Mouse (Mus musculus) G1E (cell line): ENCODE results near the gene Maml3. TPM values are rescaled to one million over a fixed set of nuclear protein-coding genes. Genes with fewer than 3 reads are reported as not detected.

Source experiments
- ATAC-seq: 2 replicates; pipeline ENCODE4 v1.8.0; 2016; ENCODE audit warnings: mild to moderate bottlenecking; ENCODE audit not compliant: insufficient number of reproducible peaks, poor library complexity, low FRiP score, severe bottlenecking; ENCODE audit errors: extremely low read depth
- DNase-seq: peaks from one replicate; pipeline ENCODE4 v3.0.0; 2012; ENCODE audit warnings: low spot score
- H3K27me3 ChIP-seq: 2 replicates; pipeline ENCODE4 v1.6.1; 2012; ENCODE audit warnings: mild to moderate bottlenecking, low read length, inconsistent platforms; ENCODE audit not compliant: insufficient read depth
- H3K36me3 ChIP-seq: replicated peaks from 2 replicates; pipeline ENCODE3; 2012; ENCODE audit warnings: mild to moderate bottlenecking, inconsistent platforms
- H3K4me1 ChIP-seq: 2 replicates; pipeline ENCODE4 v1.6.1; 2012; ENCODE audit warnings: low read depth, low read length, inconsistent platforms, mixed read lengths; ENCODE audit not compliant: insufficient read depth
- H3K4me3 ChIP-seq: 2 replicates; pipeline ENCODE4 v1.5.1; 2012; ENCODE audit warnings: low read depth, mild to moderate bottlenecking, inconsistent platforms, low read length, moderate library complexity, mixed read lengths
- H3K9me3 ChIP-seq: replicated peaks from 2 replicates; pipeline ENCODE4 v1.6.1; 2012; ENCODE audit warnings: inconsistent platforms
- CTCF ChIP-seq: IDR thresholded peaks from 2 replicates; pipeline ENCODE4 v1.5.1; 2012; ENCODE audit warnings: low read depth, low read length, inconsistent platforms, mixed read lengths
- GATA1 ChIP-seq: IDR thresholded peaks from 2 replicates; pipeline ENCODE4 v1.6.1; 2012; ENCODE audit warnings: borderline replicate concordance, low read length, inconsistent platforms, mixed read lengths
- GATA2 ChIP-seq: IDR thresholded peaks from 2 replicates; pipeline ENCODE4 v1.6.1; 2012; ENCODE audit warnings: low read depth, low read length, inconsistent platforms, borderline replicate concordance
- POLR2AphosphoS5 ChIP-seq: IDR thresholded peaks from 2 replicates; pipeline ENCODE4 v1.6.1; 2012; ENCODE audit warnings: low read depth, low read length, inconsistent platforms; ENCODE audit not compliant: insufficient replicate concordance
- TAL1 ChIP-seq: conservative IDR thresholded peaks from 2 replicates; pipeline ENCODE4 v1.6.1; 2012; ENCODE audit warnings: low read depth, low read length, inconsistent platforms, mixed read lengths
- polyA plus RNA-seq: library from polyadenylated mRNA; stranded (reverse); fragments of >175 nt; gene quantifications from 2 replicates; pipeline ENCODE4 v1.2.3, GENCODE M21; 2012
- total RNA-seq, 2 experiments: library from RNA; stranded (forward) in 1 of 2; stranded (reverse) in 1 of 2; fragments of 200-1000 nt in 1 of 2; fragments of >200 nt in 1 of 2; fragmentation: Nextera tagmentation in 1 of 2; gene quantifications; 2 replicates each; pipeline ENCODE4 v1.2.3; 2014 to 2017

The Maml3 gene
- total and polyA plus RNA-seq, 3 experiments = 0.01 to 0.49 TPM; not detected in 1

- H3K36me3 ChIP-seq = no peaks in the 10 kb centered on the region
- no peak for DNase-seq
- ATAC-seq = no peak
- H3K4me3 ChIP-seq = no peak overlapping the region
- H3K4me1 ChIP-seq = no peaks in the 10 kb centered on the region
- no peak for TF ChIP-seq GATA2
- no peak for TF ChIP-seq GATA1
- no peak for TF ChIP-seq POLR2AphosphoS5
- TF ChIP-seq CTCF = no peak
- no peak for TF ChIP-seq TAL1
- H3K9me3 ChIP-seq = no peaks in the 10 kb centered on the region
- no peaks in the 10 kb centered on the region for H3K27me3 ChIP-seq
Observed at GRCm38 (mm10) chr3:52016178-52016577, 88.7 kb downstream of the Maml3 start.

DNA sequence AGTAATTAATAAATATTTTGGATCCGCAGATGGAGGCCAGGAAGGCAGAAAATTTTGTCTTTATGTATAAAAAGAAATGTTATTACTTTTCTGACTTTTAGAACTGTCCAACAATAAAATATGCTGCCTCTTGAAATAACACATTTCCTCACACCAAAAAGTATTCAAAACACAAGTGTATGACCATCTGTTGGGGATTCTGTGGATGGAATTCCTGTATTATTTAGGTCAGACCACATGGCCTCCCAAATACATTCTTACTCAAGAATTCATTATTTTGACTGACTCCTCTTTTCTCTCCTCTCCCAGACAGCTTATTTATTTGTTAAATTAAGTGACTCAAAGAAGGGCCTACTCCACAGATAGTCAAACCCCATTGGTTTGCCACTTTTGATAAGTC is 89.3 kb downstream of the Maml3 start:
- H3K4me3 ChIP-seq = no peak overlapping the region
- ATAC-seq (no peak), DNase-seq (no peak)
- TF ChIP-seq CTCF (no peak), TAL1 (no peak), GATA1 (no peak), POLR2AphosphoS5 (no peak), GATA2 (no peak)
- H3K36me3 ChIP-seq = no peaks in the 10 kb centered on the region
- no peaks in the 10 kb centered on the region for H3K9me3 ChIP-seq
- H3K4me1 ChIP-seq = no peaks in the 10 kb centered on the region
- H3K27me3 ChIP-seq = no peaks in the 10 kb centered on the region

- H3K4me3 ChIP-seq = no peak overlapping the region
- H3K36me3 ChIP-seq = no peaks in the 10 kb centered on the region
- H3K9me3 ChIP-seq = no peaks in the 10 kb centered on the region
- TF ChIP-seq GATA1 (no peak), CTCF (no peak), POLR2AphosphoS5 (no peak), TAL1 (no peak), GATA2 (no peak)
- no peak for ATAC-seq
- no peak for DNase-seq
- no peaks in the 10 kb centered on the region for H3K27me3 ChIP-seq
- no peaks in the 10 kb centered on the region for H3K4me1 ChIP-seq
Observed at GRCm38 (mm10) chr3:52011032-52011710, 93.7 kb downstream of the Maml3 start.

DNA sequence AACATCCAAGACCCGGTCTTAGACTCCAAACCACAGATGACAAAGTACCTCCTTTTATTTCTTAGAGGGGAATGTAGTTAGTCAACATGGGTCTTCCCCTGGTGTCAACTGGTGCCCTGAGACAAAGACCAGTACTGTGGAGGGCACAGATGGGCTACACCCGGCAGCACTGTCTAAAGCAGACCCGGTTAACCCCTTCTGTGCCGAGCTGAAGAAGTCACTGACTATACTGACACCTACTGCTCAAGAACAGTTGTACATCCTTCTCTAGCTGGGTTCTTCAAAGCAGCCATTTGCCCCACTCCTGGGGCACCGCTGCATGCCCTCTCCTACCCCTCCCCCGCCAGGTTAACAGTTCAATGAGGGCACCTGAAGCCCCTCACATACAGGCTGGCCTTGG is 95.6 kb downstream of the Maml3 start:
- no peaks in the 10 kb centered on the region for H3K9me3 ChIP-seq
- DNase-seq (no peak), ATAC-seq (no peak)
- H3K4me1 ChIP-seq = no peaks in the 10 kb centered on the region
- H3K4me3 ChIP-seq = no peak overlapping the region
- no peak for TF ChIP-seq POLR2AphosphoS5
- TF ChIP-seq GATA1 = no peak
- TF ChIP-seq TAL1 = no peak
- TF ChIP-seq GATA2 = no peak
- TF ChIP-seq CTCF = no peak
- H3K27me3 ChIP-seq = no peaks in the 10 kb centered on the region
- H3K36me3 ChIP-seq = no peaks in the 10 kb centered on the region

DNA sequence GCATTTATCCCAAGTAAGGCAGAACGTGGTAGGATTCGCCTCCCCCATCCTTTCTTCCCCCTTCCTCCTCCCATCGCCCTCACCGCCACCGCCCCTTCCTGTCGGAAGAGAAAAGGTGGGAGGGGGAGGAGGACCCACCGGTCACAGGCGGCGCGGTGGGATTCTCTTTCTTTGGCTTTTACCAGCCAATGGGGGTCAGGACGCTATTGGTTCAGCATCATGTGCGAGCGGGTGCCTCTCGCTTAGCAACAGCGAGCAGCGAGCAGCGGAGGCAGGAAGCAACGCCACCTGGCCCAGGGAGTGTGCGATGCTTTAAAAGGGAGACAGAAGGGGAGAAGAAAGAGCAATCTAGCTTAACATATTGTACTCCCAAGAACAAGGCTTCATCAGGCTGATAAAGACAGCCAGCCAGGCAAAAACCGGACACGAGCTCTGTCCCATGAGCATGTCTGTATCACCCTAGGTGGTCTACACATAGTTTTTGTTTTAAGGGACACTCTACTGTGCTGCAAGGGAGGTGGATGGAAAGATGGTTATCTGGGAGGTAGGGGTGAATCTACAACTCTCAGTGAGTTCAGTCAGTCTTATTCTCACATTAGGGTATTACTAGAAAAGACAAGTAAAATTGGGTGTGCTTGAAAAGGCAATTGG is 97.1 kb downstream of the Maml3 start:
- Histone ChIP-seq H3K4me1 (no peaks in the 10 kb centered on the region), H3K27me3 (no peaks in the 10 kb centered on the region), H3K36me3 (no peaks in the 10 kb centered on the region), H3K9me3 (no peaks in the 10 kb centered on the region), H3K4me3 (no peak overlapping the region)
- ATAC-seq = no peak
- no peak for TF ChIP-seq POLR2AphosphoS5
- no peak for TF ChIP-seq GATA2
- no peak for TF ChIP-seq TAL1
- no peak for TF ChIP-seq GATA1
- no peak for TF ChIP-seq CTCF
- no peak for DNase-seq

GRCm38 (mm10) chr3:52006721-52007330 is 98.0 kb downstream of the Maml3 start:
- Histone ChIP-seq H3K27me3 (0 out of 2 replicates have a peak, but pooled peaks cover 2% of the 10 kb centered on the region), H3K36me3 (no peaks in the 10 kb centered on the region), H3K4me1 (no peaks in the 10 kb centered on the region), H3K9me3 (no peaks in the 10 kb centered on the region), H3K4me3 (no peak overlapping the region)
- no peak for TF ChIP-seq GATA2
- TF ChIP-seq GATA1 = no peak
- TF ChIP-seq CTCF = no peak
- no peak for TF ChIP-seq TAL1
- no peak for TF ChIP-seq POLR2AphosphoS5
- DNase-seq (no peak), ATAC-seq (no peak)
